Mouse (Mus musculus): ENCODE results near the gene Mogs.

Mogs gene

GRCm38 (mm10) chr6:83095968-83096367 is 19.3 kb upstream of the Mogs start:
- no peak for DNase-seq (ENCODE audit: low read depth, low spot score)

GRCm38 (mm10) chr6:83098411-83098810 is 16.9 kb upstream of the Mogs start:
- peak; percentile 62 for DNase-seq (ENCODE audit: low read depth, low spot score)

GRCm38 (mm10) chr6:83101316-83101687 is 14.0 kb upstream of the Mogs start, which contains the start of the genes Ccdc142 and Gm42688:
Gene Ccdc142 (plus strand): TSS chr6:83101601.
Gene Gm42688 (plus strand): TSS chr6:83101617.
- peak; percentile 92 for DNase-seq (ENCODE audit: low read depth, low spot score)

GRCm38 (mm10) chr6:83101688-83102556 is 13.4 kb upstream of the Mogs start:
- DNase-seq (ENCODE audit: low read depth, low spot score) = peak; percentile 78

GRCm38 (mm10) chr6:83103130-83103650 is 12.1 kb upstream of the Mogs start:
- DNase-seq (ENCODE audit: low read depth, low spot score) = no peak

GRCm38 (mm10) chr6:83104158-83104557 is 11.1 kb upstream of the Mogs start:
- DNase-seq (ENCODE audit: low read depth, low spot score) = no peak

- peak; percentile 91 for DNase-seq (ENCODE audit: low read depth, low spot score)
These were observed 7.5 kb upstream of the Mogs start for GRCm38 (mm10) chr6:83107566-83108400.

GRCm38 (mm10) chr6:83108762-83109668 is 6.3 kb upstream of the Mogs start, which contains the start of gene Mrpl53:
Gene Mrpl53 (plus strand): TSS chr6:83109040.
- peak; percentile 82 for DNase-seq (ENCODE audit: low read depth, low spot score)

- DNase-seq (ENCODE audit: low read depth, low spot score) = no peak
These were observed 3.7 kb upstream of the Mogs start for GRCm38 (mm10) chr6:83111510-83112136.

- no peak for DNase-seq (ENCODE audit: low read depth, low spot score)
These were observed 531 bp downstream of the Mogs start for GRCm38 (mm10) chr6:83115682-83116372.

- DNase-seq (ENCODE audit: low read depth, low spot score) = no peak
These were observed 1.3 kb downstream of the Mogs start for GRCm38 (mm10) chr6:83116373-83117164.

- DNase-seq (ENCODE audit: low read depth, low spot score) = no peak
These were observed 1.8 kb downstream of the Mogs start for GRCm38 (mm10) chr6:83117165-83117438.

- DNase-seq (ENCODE audit: low read depth, low spot score) = no peak
These were observed 2.3 kb downstream of the Mogs start for GRCm38 (mm10) chr6:83117616-83118015.

GRCm38 (mm10) chr6:83118369-83118768 is 3.1 kb downstream of the Mogs start:
- DNase-seq (ENCODE audit: low read depth, low spot score) = no peak

- no peak for DNase-seq (ENCODE audit: low read depth, low spot score)
These were observed 3.8 kb downstream of the Mogs start for GRCm38 (mm10) chr6:83118825-83119733.

- no peak for DNase-seq (ENCODE audit: low read depth, low spot score)
These were observed 4.4 kb downstream of the Mogs start for GRCm38 (mm10) chr6:83119734-83120051.

GRCm38 (mm10) chr6:83120930-83121862 is 5.9 kb downstream of the Mogs start, which contains the start of gene Wbp1:
Gene Wbp1 (minus strand): TSS chr6:83121559.
- peak; percentile 100 for DNase-seq (ENCODE audit: low read depth, low spot score)

Measured in 3T3-L1 (cell line).